Mouse (Mus musculus) liver, adult (tissue): Measurements from ENCODE around the gene Ppp2r2d.

ENCODE experiments used
- GATA4 ChIP-seq: IDR thresholded peaks from 2 replicates; pipeline ENCODE4 v1.6.1; 2014; ENCODE audit warnings: mild to moderate bottlenecking, low read length; ENCODE audit not compliant: insufficient replicate concordance

Gene Ppp2r2d

DNA sequence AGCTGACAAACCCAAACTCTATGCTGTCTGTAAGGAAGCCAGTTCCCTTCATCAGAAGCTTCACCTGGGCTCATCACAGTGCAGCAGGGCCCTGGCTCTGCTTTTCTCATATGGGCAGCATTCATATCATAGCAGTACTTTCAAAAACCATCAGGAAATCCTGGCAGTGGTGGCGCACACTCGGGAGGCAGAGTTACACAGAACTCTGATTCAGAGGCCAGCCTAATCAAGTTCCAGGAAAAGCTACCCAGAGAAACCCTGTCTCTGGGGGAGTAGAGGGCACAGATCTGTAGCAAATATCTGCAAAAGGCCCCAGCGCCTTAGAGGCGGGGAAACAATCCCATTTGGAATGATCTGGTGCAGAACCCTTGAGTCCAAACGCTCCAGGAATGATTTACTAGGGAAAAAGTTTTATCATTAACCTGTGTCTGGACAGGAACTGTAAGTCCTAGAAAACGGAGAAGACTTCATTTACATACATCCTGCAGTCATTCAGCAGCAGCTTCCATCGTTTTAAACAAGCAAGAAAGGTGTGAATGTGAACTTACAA lies 58.1 kb downstream of the Ppp2r2d start:
- no peak for TF ChIP-seq GATA4

DNA sequence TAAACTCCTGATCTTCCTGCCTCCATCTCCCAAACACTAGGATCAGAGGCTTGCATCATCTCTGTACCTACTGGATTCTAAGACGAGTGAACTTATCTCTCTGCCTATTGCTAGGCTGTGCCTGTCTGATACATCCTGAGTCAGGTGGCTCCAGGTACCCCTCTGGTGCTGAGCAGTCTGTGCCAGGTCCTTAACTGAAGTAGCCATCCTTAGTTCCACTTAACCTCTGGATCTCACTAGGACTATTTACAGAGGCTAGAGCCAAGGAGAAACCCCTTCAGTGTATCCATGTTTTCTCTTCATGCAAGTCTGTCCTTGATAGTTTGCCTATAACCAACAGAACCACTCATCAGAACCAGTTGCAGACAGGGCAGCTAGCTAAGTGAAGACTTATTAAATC lies 60.6 kb downstream of the Ppp2r2d start:
- TF ChIP-seq GATA4 = no peak

DNA sequence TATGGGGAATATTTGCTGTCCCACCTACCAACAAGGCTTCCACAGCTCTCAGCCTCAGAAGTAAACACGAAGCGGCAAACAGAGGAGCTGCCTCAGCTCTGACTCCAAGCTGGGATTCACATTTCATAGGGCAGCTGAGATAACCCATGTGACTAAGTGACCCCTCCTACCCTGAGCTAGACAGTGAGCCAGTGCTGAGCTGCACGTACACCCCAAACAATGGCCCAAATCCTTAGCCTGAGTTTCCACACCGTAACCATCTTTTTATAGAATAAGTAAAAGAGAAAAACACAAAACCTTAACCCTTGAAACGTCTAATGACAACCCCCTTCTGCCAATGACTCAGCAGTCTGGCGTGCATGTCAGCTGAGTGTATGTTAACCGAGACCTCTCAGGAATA lies 61.2 kb downstream of the Ppp2r2d start:
- no peak for TF ChIP-seq GATA4

DNA sequence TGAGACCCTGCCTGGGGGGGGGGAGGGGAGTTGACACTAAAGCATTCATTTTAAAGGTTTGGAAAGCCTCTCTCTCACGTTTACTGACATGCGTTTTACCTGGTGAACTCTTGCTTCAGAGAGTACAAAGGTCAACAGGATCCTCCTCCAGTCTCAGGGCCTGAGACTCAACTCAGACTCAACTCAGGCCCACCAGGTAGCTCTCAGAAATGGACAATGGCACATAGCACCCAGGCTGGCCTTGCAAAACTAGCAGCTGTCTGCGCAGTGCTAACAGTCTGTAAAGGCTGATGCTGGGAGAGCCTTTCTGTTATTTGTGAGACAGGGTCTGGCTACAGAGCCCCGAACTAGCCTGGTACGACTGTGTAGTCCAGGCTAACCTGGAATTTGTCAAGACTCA lies 62.1 kb downstream of the Ppp2r2d start:
- TF ChIP-seq GATA4 = no peak

DNA sequence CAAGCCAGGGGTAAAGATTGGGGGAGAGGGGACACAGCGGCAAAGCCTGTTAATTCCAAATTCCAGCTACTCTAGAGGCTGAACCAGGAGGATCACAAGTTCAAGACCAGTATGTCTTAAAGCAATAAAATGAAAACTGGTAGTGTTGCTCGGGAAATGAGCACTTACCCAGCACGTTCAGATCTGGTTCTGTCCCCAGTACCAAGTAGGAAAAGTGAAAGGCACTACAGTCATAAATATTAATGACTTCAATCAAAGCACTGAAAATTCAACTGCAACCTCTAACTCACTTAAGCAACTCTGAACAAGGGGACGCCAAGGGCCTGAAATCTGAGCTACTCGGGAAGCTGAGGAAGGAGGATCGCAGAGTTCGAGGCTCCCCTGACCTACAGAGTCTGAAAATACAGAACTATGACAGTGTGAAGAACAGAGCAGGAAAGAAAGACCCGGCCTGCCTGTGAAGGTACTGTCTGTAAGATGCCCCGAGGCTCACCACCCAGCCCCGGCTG lies 62.9 kb downstream of the Ppp2r2d start:
- no peak for TF ChIP-seq GATA4

DNA sequence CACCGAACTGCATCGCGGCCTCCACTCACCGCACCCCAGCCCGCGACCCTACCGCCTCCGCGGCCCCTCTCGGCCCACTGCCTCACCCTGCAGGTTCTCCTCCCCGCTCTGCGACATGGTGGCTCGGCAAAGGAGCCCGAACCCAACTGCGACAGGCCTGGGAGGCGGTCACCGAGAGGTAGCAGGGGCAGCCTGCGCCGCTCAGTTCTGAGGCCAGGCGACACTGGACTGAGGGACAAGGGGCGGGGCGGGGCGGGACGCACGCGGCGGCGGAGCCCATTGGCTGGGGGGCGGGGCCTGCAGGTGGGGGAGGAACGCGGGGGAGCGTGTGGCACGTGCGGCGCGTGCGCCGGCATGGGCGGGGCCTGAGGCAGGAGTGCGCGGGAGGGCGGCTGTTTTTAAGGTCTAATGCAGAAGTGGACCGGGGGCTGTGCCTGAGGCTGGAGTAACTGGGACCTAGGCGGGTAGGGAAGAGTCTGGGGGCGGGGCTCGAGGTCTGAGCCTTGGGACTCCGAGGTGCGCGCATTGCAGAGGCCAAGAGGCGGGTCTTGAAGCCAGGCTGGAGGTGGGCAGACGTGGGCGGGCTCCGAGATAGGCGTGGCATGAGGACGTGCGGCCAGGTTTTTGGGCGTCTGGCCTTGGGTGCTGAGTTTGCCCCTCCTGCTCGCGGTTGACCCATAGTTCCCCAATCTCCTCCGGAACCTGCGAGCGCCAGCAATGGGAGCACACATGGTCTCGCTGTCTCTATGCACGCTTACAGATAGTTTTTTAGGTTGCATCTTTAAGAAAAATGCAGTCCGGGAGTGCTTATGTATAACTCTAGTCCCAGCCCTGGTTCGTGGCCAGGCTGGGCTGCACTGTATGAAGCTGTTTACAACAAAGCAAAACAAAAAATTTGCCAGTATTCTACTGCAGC lies 63.7 kb downstream of the Ppp2r2d start, which contains the start of gene Bnip3:
TSS of gene Bnip3 (minus strand) at position 243 of the 916 bp plus-strand sequence.
- peak; percentile 4; the same call in 1 of the 2 replicates for TF ChIP-seq GATA4

DNA sequence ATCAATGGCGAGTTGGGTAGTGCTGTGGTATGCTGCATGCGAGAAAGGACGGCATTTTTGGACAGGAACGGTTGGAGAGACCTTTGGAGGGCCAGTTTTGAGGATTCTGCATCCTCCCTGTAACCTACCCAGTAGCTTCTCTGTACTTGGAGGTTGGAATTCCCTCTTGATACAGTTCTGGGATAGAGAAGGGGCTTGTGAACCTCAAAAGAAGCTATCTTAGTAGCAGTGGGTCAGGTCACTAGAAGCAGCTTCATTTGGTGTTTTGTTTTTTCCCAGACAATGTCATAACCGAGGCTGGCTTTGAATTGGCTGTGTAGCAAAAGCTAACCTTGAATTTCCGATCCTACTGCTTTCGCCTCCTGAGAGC lies 64.3 kb downstream of the Ppp2r2d start:
- no peak for TF ChIP-seq GATA4

DNA sequence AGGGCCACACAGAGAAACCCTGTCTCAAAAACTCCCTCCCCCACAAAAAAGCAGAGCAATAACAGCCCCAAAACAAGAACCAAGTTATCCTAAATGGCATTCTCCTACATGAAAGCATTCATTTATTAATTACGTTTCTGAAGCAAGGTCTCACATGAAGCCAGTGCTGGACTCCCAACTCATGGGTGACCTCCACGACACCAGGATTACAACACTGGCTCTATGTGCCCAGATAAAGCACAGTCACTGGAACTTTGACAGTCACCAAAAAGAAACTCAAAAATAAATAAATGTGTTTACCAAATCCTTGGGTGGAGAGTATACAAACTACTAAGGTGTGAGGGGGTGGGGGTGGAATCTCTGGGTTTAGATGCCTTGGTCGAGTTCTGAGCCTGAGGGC lies 67.7 kb downstream of the Ppp2r2d start:
- TF ChIP-seq GATA4 = no peak

DNA sequence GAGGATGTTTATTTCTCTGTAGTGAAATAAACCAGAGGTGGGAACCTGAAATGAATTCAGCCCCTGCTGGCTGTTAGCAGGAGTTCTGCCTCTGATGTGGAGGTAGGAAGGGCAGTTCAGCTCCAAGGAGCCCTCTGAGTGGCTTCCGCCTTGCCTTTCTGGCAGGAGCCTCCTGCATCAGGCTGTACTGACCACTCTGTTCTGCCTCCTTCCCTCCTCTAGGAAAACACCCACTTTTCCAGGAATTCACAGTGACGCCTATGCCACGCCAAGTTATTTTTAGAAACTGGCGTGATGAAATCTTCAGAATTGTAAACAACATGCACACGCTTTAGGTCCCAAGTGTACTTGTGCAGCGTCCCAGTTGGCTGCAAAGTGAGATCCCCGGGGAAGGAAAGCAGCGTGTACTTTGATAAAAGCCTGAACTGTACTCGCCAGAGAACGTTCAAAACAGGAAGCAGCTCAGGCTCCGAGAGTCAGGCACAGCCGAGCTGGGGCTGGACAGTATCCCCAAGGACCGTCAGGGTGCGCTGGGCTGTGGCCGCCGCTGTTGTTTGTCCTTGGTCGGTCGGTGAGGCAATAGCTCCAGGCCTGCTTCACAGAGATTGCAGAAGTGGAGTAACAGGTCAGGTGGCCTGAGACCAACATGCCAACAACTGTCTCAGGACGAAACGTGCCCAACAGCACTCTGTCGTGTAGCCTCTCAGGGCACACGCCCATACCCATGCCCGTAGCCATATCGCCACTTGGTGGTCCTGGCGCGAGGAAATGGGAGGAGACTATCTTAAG lies 73.5 kb downstream of the Ppp2r2d start:
- peak; percentile 83; the same call in 1 of the 2 replicates for TF ChIP-seq GATA4

DNA sequence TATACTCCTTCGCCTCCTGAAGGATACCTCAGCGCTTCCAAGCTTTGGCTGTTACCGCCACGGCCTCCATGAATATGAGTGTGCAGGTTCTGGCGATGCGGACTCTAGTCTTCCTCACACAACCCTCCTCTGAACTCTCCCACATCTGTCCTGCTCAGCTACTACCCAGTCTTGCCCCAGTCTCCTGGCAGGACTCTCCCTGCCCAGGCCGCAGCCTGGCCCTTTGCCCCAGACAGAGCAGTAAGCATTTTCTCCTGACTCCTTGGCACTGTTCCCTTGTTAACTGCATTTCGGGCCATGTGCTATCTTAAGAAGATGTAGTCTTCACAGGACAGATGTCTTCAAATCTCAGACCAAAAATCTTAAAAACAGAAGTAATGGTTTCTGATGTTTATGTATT lies 75.7 kb downstream of the Ppp2r2d start:
- no peak for TF ChIP-seq GATA4

DNA sequence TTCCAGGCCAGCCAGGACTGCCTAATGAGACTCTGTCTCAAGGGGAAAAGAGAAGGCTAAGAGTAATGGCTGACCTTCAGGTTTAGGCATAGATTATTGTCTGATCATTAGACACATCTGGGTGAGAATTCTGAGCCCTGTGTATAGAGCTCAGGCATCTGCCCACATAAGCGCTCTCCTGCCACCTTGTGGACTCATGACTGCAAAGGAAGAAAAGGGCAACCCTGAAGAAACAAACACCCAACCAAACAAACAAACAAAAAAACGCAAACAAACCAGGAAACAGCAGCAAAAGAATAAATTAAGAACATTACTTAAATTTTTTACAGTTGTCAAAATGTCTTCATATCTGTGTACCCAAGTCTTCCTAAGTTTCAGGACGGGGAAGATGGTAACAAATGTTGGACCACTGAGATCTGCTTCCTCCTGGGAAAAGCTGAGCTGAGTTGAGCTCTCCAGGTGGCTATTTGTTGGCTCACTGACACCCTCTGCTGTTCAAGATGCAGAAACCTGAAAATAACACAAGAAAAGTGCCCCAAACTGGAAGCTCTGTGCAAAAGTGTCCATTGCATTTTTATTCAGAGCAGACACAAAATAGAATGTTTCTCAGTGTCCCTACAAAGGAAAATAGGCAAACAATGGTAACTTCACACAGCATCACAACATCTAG lies 78.0 kb downstream of the Ppp2r2d start:
- no peak for TF ChIP-seq GATA4

DNA sequence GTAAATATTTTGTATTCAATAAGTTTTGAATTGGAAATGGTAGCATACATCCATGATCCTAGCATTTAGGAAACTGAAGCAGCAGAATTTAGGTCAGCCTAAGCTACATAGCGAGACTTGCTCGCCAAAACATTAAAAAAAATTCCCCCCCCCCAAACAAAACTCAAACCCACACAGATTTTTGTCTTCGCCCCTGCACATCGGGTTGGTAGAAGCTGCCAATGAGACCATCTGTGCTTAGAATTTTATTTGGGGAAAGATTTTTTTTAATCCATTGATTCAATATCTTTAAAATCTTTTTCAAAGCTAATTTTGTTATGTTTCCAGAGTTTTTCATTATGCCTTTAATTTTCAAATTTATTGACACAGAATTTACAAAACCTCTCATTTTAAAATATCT lies 82.6 kb downstream of the Ppp2r2d start:
- TF ChIP-seq GATA4 = no peak
